Mouse (Mus musculus) lung, embryonic 16.5 days (tissue): Measurements from ENCODE around the gene Pex5. TPM values are rescaled to one million over a fixed set of nuclear protein-coding genes. Genes with fewer than 3 reads are reported as not detected.

Experiments used
- ATAC-seq: fragments of 200-750 bp; cut with Nextera tagmentation; 2 replicates; pipeline ENCODE4 v1.8.0; 2017; ENCODE audit warnings: low read depth, mild to moderate bottlenecking, moderate library complexity
- H3K27ac ChIP-seq: fragments of 300-500 bp; sonication (generic); 2 replicates; pipeline ENCODE4 v1.5.1; 2014; ENCODE audit warnings: mild to moderate bottlenecking, control low read depth, low read length
- H3K27me3 ChIP-seq: fragments of 300-500 bp; sonication (generic); 2 replicates; pipeline ENCODE4 v1.6.1; 2014; ENCODE audit warnings: low read depth, low read length, mixed read lengths; ENCODE audit not compliant: control insufficient read depth, insufficient read depth
- H3K36me3 ChIP-seq: fragments of 300-500 bp; sonication (generic); 2 replicates; pipeline ENCODE4 v1.6.1; 2014; ENCODE audit warnings: low read length; ENCODE audit not compliant: control insufficient read depth, insufficient read depth
- H3K4me1 ChIP-seq: fragments of 300-500 bp; sonication (generic); replicated peaks from 2 replicates; pipeline ENCODE4 v1.6.1; 2014; ENCODE audit warnings: low read length, mixed read lengths; ENCODE audit not compliant: control insufficient read depth, insufficient read depth
- H3K4me2 ChIP-seq: fragments of 300-500 bp; sonication (generic); 2 replicates; pipeline ENCODE4 v1.6.1; 2014; ENCODE audit warnings: low read depth, low read length, control low read depth
- H3K4me3 ChIP-seq: fragments of 300-500 bp; sonication (generic); 2 replicates; pipeline ENCODE4 v1.5.1; 2014; ENCODE audit warnings: mild to moderate bottlenecking, low read length, control low read depth
- H3K9ac ChIP-seq: fragments of 300-500 bp; sonication (generic); 2 replicates; pipeline ENCODE4 v1.6.1; 2014; ENCODE audit warnings: low read length, control low read depth
- H3K9me3 ChIP-seq: fragments of 300-500 bp; sonication (generic); 2 replicates; pipeline ENCODE4 v1.6.1; 2016; ENCODE audit warnings: low read length; ENCODE audit not compliant: control insufficient read depth
- WGBS: fragments of 180-500 bp; shearing (Covaris S2); extraction: QIAGEN DNeasy Blood & Tissue Kit; methylation state at CpG from one replicate; pipeline ENCODE4 v1.1.7; 2014; 5-methylcytosine and 5-hydroxymethylcytosine counted together
- polyA plus RNA-seq: library from polyadenylated mRNA; unstranded; fragments of >200 nt; fragmentation: Nextera tagmentation; extraction: Ambion mirVana; gene quantifications from 2 replicates; pipeline ENCODE4 v1.2.1, GENCODE M21; 2015

Gene Pex5
- polyA plus RNA-seq, 1 experiment from 2014 or later = 39.9 TPM

- Histone ChIP-seq H3K27ac (no peak overlapping the region), H3K4me1 (no peaks in the 10 kb centered on the region), H3K4me2 (no peak overlapping the region), H3K27me3 (no peaks in the 10 kb centered on the region), H3K9ac (no peak overlapping the region), H3K9me3 (no peaks in the 10 kb centered on the region), H3K4me3 (no peak overlapping the region), H3K36me3 (no peaks in the 10 kb centered on the region)
- WGBS = 56% methylated on average over 2 of the region's 2 CpGs
- ATAC-seq = no peak
Observed at GRCm38 (mm10) chr6:124353246-124353645, 61.6 kb downstream of the Pex5 start.

Other genes starting within 250 kb of the Pex5 start
- not detected in 2 replicates for gene Vmn2r27, start 183.2 kb downstream of the Pex5 start, polyA plus RNA-seq
- gene Cd163, start 110.4 kb downstream of the Pex5 start, polyA plus RNA-seq = 0.36 and 0.41 TPM in 2 replicates
- 2.0 and 2.3 TPM in 2 replicates for gene Clstn3, start 49.7 kb upstream of the Pex5 start, polyA plus RNA-seq
- gene C1rl, start 78.0 kb upstream of the Pex5 start, polyA plus RNA-seq = 0.68 and 0.91 TPM in 2 replicates
- gene C1ra, start 97.3 kb upstream of the Pex5 start, polyA plus RNA-seq = 6.0 and 7.5 TPM in 2 replicates
- 3.9 and 6.7 TPM in 2 replicates for gene C1s1, start 127.3 kb upstream of the Pex5 start, polyA plus RNA-seq
- gene C1rb, start 155.2 kb upstream of the Pex5 start, polyA plus RNA-seq = not detected in 2 replicates
- gene C1s2, start 221.0 kb upstream of the Pex5 start, polyA plus RNA-seq = 0.08 TPM in 1 of 2 replicates, not detected in the other
- 60.9 and 61.9 TPM in 2 replicates for gene Lpcat3, start 248.0 kb upstream of the Pex5 start, polyA plus RNA-seq